Mouse (Mus musculus) retina, postnatal 7 days (tissue): Measurements from ENCODE around the gene Ssx2ip.
A peak's percentile ranks its signal among the peaks of the same experiment; 100 is the strongest.

Source experiments
- DNase-seq: peaks from one replicate; pipeline ENCODE4 v3.0.0-alpha.2; 2012; ENCODE audit warnings: low read depth, low spot score

Ssx2ip gene

GRCm38 (mm10) chr3:146435533-146435932 is 31.1 kb downstream of the Ssx2ip start:
- no peak for DNase-seq

DNA sequence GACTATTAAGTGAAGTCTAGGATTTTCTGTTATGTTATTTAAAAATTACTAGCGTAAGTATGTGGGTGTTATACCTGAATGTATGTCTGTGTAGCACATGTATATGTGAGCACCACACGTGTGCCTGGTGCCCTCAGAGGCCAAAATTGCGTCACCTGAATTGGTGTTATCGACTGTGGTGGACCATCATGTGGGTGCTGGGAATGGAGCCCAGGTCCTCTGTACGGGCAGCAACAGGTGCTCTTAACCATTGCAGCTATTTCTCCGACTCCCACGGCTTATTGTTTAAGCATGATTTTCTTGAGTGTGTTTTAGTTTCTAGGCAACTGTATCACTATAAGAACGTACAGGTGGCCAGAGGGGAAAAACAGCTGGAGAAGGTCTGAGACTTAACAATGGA is 31.7 kb downstream of the Ssx2ip start:
- DNase-seq, result no peak

DNA sequence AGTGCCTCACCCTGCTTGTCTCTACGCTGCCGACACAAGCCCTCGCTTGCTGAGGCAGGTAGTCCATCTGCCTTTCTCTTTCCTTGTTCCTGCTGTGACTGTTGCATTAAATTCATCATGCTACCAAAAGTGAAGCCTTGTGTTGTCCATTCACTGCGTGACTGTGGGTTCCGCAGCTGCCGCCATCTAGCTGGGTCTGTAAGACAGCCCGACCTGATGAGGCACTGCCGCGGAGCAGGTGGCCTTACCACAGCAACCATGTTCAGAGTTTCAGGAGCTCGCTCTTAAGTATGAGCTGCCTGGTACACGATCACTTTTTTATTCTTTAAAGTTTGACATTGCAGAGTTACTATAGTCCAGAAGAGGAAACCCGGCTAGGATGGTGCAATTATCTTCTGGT is 35.6 kb downstream of the Ssx2ip start:
- DNase-seq, result no peak

- DNase-seq, result no peak
Measured at GRCm38 (mm10) chr3:146440422-146440821, 36.0 kb downstream of the Ssx2ip start.

DNA sequence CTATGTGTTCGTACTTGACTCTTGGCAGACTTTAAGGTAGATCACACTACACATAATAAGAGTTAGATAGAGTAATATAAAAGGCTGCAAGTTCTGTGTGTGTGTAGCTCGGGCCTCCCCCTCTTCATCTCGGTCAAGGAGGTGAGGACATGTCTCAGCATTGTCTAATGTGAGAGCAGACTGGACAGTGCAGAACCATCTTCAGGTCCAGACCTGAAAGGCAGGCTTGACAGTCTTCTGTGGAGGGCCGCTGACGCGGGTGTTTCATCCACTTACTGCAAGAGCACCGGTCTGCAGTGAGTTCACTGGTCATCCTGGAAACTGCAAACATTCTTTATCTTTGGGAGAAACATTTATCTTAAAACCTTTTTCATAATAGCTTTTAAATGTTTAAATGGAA is 38.0 kb downstream of the Ssx2ip start:
- DNase-seq, result no peak

- DNase-seq, result no peak
Measured at GRCm38 (mm10) chr3:146442936-146443335, 38.5 kb downstream of the Ssx2ip start.

- no peak for DNase-seq
Measured at GRCm38 (mm10) chr3:146443380-146443779, 38.9 kb downstream of the Ssx2ip start.

DNA sequence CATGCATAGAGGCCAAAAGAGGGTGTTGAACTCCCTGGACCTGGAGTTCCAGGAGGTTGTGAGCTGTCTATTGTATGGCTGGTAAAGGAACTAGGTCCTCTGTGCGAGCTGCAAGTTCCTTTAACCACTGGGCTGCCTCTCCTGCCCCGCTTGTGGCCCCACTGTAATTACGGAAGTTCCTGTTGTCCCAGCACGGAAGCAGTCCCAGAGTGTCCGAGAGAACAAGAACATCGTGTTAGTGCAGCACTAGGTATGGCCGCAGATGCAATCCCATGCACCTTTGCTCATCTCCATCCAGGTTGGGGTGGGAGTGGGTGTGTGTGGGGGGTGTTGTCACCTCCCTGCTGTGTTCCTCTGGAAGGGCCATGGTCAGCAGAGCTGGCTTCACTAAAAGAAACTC is 40.4 kb downstream of the Ssx2ip start:
- DNase-seq, result no peak

DNA sequence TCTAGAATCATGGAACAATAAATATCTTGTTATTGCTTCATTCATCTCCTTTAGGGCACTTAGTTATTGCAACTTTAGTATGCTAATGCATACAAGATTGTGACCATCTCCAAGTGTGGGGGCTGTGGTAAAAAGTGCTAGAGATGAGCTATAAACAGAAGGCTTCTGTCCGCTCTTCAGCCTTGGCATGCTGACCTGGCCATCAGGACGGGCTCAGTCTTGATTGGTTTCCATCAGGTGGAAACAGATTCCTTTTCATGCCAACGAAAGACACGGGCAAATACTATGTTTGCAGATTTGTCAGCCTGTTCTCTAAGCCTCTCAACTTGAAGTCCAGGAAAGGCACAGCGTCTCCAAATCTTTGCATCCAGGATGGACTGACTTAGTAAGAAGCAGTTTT is 42.7 kb downstream of the Ssx2ip start:
- no peak for DNase-seq

GRCm38 (mm10) chr3:146447598-146447997 is 43.2 kb downstream of the Ssx2ip start:
- no peak for DNase-seq

DNA sequence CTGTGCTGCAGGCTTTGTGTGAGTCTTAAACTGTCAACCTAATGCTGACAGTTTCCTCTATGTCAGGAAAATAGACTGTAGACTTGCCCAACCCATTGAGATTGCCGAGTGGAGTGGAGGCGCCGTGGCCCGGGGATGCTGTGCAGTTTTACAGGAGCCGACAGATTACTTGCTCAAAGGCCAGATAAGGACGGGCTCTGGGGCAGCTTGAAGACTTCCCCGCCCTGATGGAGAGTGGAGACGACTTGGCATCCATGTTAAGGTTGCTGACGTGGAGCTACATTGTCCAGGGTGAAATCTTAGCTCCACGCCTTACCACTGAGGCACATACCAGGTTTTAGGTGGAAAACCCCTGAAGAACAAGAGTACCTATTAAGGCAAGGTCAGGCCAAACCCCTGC is 43.9 kb downstream of the Ssx2ip start:
- no peak for DNase-seq

DNA sequence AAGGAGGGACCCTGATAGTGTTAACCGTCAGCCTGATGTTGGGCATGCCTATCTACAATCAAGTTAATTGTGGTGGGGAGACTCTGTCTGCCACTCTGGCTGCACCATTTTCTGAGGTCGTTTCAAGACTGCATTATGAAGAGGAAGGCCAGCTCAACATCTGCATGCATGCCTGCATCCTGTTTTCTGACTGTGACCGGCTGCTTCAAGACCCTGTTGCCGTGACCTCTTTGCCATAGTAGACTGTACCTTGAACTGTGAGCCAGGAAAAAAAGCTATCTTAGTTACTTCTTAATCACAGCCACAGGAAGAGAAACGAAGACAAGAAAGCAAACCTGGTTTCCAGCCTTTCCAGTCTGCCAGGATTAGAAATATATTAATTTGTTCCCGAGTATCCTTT is 44.5 kb downstream of the Ssx2ip start:
- DNase-seq, result no peak

- no peak for DNase-seq
Measured at GRCm38 (mm10) chr3:146449745-146450250, 45.4 kb downstream of the Ssx2ip start, which contains the start of gene Ctbs. Ctbs (plus strand) TSS chr3:146449795.

- DNase-seq, result peak; percentile 77
Measured at GRCm38 (mm10) chr3:146450371-146450841, 46.0 kb downstream of the Ssx2ip start.

GRCm38 (mm10) chr3:146451375-146451774 is 46.9 kb downstream of the Ssx2ip start:
- DNase-seq, result no peak

DNA sequence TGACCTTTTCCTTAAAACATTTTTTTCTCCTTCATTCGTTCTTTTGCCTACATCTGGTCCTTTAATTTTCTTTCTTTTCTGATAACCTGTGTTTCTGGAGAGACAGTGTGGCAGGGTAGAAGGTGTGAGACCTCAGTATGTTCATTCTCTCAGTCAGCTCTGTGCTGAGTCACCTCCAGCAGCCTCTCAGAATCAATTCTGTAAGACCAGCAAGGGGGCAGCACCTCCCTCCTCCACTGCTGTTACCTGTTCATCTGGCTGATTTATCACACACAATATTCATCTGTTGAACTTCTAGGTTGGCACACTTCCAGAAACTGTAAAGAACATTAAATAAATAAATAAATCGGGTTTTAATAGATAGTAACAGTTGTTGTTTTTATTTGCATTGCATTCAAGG is 58.5 kb downstream of the Ssx2ip start:
- DNase-seq, result no peak

GRCm38 (mm10) chr3:146469226-146469625 is 64.8 kb downstream of the Ssx2ip start:
- DNase-seq, result no peak

- DNase-seq, result no peak
Measured at GRCm38 (mm10) chr3:146472657-146473056, 68.2 kb downstream of the Ssx2ip start.

- no peak for DNase-seq
Measured at GRCm38 (mm10) chr3:146473741-146474140, 69.3 kb downstream of the Ssx2ip start.

DNA sequence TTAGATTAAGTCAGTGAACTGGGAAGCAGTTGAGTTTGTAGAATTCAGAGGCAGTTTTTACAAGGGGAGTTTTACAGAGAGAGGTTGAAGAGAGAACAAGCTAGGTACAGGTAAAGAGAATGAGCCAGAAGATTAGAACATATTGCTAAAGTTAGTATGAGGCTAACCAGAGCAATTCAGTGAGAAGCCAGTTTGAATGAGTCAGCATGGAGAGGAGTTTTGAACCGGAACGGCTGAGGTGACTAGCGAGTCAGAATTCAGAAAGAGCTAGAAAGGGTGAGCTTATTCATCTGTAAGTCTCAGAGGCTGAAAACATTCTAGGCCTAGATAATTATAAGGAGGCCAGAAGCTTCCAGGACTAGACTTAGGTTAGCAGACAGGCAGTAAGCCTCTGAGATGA is 70.0 kb downstream of the Ssx2ip start:
- DNase-seq, result no peak

- no peak for DNase-seq
Measured at GRCm38 (mm10) chr3:146482044-146482443, 77.6 kb downstream of the Ssx2ip start.

- no peak for DNase-seq
Measured at GRCm38 (mm10) chr3:146486464-146486863, 82.0 kb downstream of the Ssx2ip start.
